Mouse (Mus musculus) liver, adult 2 months (tissue): ENCODE results near the gene Scn4b. TPM values are rescaled to one million over a fixed set of nuclear protein-coding genes. Genes with fewer than 3 reads are reported as not detected.
A peak's percentile ranks its signal among the peaks of the same experiment; 100 is the strongest.

ENCODE experiments used
- DNase-seq: peaks from one replicate; pipeline ENCODE4 v3.0.0-alpha.2; 2011; ENCODE audit warnings: low read depth, low spot score; ENCODE audit errors: extremely low read depth
- H3K27ac ChIP-seq: fragments of 200-500 bp; replicated peaks from 2 replicates; pipeline ENCODE4 v1.5.1; 2012; ENCODE audit warnings: low read depth, mild to moderate bottlenecking, control low read depth, inconsistent platforms, low read length; ENCODE audit not compliant: insufficient read depth
- H3K27me3 ChIP-seq: fragments of 200-500 bp; 2 replicates; pipeline ENCODE4 v1.6.1; 2012; ENCODE audit warnings: mild to moderate bottlenecking, moderate library complexity, low read length, inconsistent platforms; ENCODE audit not compliant: control insufficient read depth, insufficient read depth
- H3K36me3 ChIP-seq: fragments of 200-500 bp; 2 replicates; pipeline ENCODE4 v1.6.1; 2012; ENCODE audit warnings: low read length, inconsistent platforms; ENCODE audit not compliant: control insufficient read depth, insufficient read depth
- H3K4me1 ChIP-seq: fragments of 200-500 bp; 2 replicates; pipeline ENCODE4 v1.6.1; 2011; ENCODE audit warnings: low read length; ENCODE audit not compliant: control insufficient read depth, insufficient read depth
- H3K4me3 ChIP-seq: fragments of 200-500 bp; 2 replicates; pipeline ENCODE4 v1.5.1; 2011; ENCODE audit warnings: low read depth, mild to moderate bottlenecking, control low read depth, low read length, moderate library complexity; ENCODE audit not compliant: insufficient read depth
- H3K79me2 ChIP-seq: fragments of 200-500 bp; 2 replicates; pipeline ENCODE4 v1.6.1; 2012; ENCODE audit warnings: inconsistent platforms, mild to moderate bottlenecking, low read length, moderate library complexity; ENCODE audit not compliant: control insufficient read depth, insufficient read depth
- H3K9ac ChIP-seq: fragments of 200-500 bp; 2 replicates; pipeline ENCODE4 v1.6.1; 2012; ENCODE audit warnings: low read depth, mild to moderate bottlenecking, control low read depth, inconsistent platforms, low read length
- CTCF ChIP-seq: fragments of 200-500 bp; IDR thresholded peaks from 2 replicates; pipeline ENCODE4 v1.5.1; 2011; ENCODE audit warnings: low read depth, low read length, control low read depth
- POLR2A ChIP-seq: fragments of 200-500 bp; IDR thresholded peaks from 2 replicates; pipeline ENCODE4 v1.6.1; 2011; ENCODE audit warnings: low read length, control low read depth; ENCODE audit not compliant: insufficient read depth; ENCODE audit errors: extremely low read depth
- WGBS: fragments of 180-500 bp; shearing (Covaris S2); methylation state at CpG from one replicate; pipeline ENCODE4 v1.1.7; 2018; 5-methylcytosine and 5-hydroxymethylcytosine counted together
- polyA plus RNA-seq: library from polyadenylated mRNA; depleted of rRNA; stranded (reverse); fragments of >200 nt; gene quantifications from 2 replicates; pipeline ENCODE4 v1.2.3, GENCODE M21; 2012
- total RNA-seq: library from RNA; depleted of rRNA; stranded (reverse); fragments of >200 nt; gene quantifications from 2 replicates; pipeline ENCODE4 v1.2.3, GENCODE M21; 2014

Gene Scn4b
- total and polyA plus RNA-seq, 2 experiments: 0.02 to 0.28 TPM

DNA sequence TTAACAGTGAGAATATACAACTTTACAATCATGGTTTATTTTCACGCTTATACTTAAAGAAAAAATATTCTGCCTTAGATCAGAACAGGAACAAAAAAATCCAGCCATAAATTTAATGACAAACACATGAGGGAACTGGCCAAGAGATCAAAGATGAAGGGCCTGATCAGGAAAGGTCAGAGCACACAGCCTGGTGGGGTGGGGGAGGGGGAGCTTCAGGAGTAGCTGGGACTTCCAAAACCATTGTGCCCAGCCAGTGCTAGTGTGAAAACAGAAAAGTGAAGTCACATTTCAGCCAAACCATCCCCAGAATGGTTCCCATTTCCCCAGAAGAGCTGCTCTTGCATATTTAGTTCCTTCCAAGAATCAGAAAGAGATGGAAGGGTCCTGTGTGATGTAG, 35.7 kb upstream of the Scn4b start:
- H3K4me3 ChIP-seq: no peak overlapping the region
- peak; percentile 82 for DNase-seq
- no peaks in the 10 kb centered on the region for H3K36me3 ChIP-seq
- H3K9ac ChIP-seq: no peak overlapping the region
- WGBS: 85% methylated on average over 1 of the region's 1 CpGs
- peaks cover 8% of the 10 kb centered on the region for H3K4me1 ChIP-seq
- no peaks in the 10 kb centered on the region for H3K79me2 ChIP-seq
- no peaks in the 10 kb centered on the region for H3K27me3 ChIP-seq
- H3K27ac ChIP-seq: peak overlapping the region; percentile 13; the same call in 1 of the 2 replicates
- TF ChIP-seq POLR2A: no peak
- TF ChIP-seq CTCF: no peak

DNA sequence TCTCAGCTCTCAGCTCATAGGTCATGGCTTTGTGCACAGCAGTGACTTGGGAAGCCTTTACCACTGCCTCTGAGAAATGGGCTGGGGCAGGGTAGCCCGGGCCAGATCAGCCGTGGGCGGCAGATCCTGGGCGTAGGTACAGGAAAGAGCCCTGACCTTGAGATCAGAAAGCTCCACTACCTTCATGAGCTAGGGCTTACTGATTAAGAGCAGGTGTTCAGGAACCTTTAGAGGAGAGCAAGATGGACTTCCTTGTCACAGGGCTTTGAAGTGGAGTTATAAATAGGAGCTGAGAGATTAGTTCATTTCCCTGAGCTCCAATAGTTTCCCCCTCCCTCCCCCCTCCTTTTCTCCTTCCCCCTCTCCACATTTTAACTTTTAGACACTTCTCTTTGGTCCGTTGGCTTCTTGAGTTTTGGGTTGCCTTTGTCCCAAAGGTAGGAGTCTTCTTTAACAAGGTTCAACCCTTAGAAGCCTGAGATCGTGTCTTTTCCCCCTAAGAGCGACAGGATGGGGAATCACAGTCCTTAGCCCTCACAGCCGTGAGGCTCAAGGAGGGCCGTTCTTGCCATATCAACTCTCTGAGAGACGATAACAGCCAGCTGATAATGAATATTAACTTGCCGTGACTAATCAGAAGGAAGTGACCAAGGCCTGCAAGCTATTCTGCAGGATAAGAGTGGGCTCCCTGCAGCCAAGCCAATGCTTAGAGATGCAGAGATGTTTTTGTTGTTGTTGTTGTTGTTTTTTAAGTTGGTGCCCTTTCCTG, 34.8 kb upstream of the Scn4b start:
- Histone ChIP-seq H3K4me1 (peaks cover 8% of the 10 kb centered on the region), H3K4me3 (no peak overlapping the region), H3K36me3 (no peaks in the 10 kb centered on the region), H3K79me2 (no peaks in the 10 kb centered on the region), H3K27me3 (no peaks in the 10 kb centered on the region), H3K9ac (no peak overlapping the region), H3K27ac (peak overlapping the region; percentile 13; the same call in 1 of the 2 replicates)
- WGBS: 71% methylated on average over 11 of the region's 11 CpGs
- no peak for TF ChIP-seq CTCF
- no peak for TF ChIP-seq POLR2A
- DNase-seq: no peak

DNA sequence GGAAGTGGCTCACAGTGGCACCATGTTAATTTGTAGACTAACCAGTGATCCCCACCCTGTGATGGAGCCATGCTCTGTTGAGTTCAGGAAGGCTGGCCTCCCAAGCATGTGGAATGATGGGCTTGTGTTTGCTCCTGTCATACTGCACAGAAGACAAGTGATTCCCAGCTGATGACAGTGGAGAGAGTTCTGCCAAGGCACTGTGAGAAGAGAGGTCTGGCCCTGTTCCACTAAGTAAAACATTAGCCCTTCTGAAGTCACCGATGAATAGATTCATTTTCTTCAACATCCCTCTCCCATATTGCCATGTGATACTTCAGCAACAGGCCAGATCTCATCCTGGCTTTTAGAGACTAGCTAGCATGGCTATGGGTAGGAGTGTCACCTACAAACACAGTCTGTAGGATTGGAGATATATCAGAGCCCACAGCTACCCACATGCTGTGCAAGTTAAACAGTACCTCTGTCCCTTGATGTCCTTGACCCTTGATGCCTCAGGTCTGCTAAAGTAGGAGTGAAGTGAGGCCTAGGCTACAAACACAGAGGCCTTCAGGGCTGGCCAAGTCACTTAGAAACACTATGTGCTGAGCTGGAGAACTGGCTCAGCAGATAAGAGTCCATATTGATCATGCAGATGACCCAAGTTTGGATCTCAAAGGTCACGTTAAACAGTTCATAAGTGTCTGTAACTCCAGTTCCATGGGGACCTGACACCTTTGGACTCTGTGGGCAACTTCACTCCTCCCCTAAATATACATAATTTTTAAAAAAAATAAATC, 32.4 kb upstream of the Scn4b start:
- Histone ChIP-seq H3K4me3 (no peak overlapping the region), H3K27me3 (no peaks in the 10 kb centered on the region), H3K4me1 (peaks cover 11% of the 10 kb centered on the region), H3K9ac (no peak overlapping the region), H3K79me2 (no peaks in the 10 kb centered on the region), H3K27ac (peak overlapping the region; percentile 91), H3K36me3 (no peaks in the 10 kb centered on the region)
- 28% methylated on average over 2 of the region's 2 CpGs for WGBS
- DNase-seq: peak; percentile 96
- TF ChIP-seq POLR2A (no peak), CTCF (no peak)

DNA sequence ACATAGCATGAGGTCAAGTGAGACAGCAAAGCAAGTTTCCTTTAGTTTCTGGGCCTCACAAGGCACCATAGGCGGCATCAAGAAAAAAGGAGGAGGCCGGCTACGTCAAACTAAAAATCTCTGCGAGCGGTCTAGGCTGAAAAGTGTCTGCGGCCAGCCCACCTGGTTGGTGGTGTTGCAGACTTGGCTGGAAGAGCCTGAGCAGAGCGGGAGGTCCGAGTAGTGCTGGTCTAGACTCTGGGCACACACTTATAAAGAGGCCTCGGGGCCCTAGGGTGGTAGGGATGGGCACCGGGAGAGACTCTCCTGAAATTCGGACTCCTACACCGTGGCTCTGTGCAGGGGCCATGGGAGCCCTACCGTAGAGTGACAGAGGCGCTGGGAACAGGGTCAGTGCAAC, 22.5 kb upstream of the Scn4b start:
- TF ChIP-seq CTCF (no peak), POLR2A (no peak)
- no peak overlapping the region for H3K4me3 ChIP-seq
- H3K79me2 ChIP-seq: no peaks in the 10 kb centered on the region
- H3K4me1 ChIP-seq: no peaks in the 10 kb centered on the region
- H3K27me3 ChIP-seq: no peaks in the 10 kb centered on the region
- H3K9ac ChIP-seq: no peak overlapping the region
- no peak for DNase-seq
- no peak overlapping the region for H3K27ac ChIP-seq
- no peaks in the 10 kb centered on the region for H3K36me3 ChIP-seq
- WGBS: 55% methylated on average over 14 of the region's 14 CpGs

DNA sequence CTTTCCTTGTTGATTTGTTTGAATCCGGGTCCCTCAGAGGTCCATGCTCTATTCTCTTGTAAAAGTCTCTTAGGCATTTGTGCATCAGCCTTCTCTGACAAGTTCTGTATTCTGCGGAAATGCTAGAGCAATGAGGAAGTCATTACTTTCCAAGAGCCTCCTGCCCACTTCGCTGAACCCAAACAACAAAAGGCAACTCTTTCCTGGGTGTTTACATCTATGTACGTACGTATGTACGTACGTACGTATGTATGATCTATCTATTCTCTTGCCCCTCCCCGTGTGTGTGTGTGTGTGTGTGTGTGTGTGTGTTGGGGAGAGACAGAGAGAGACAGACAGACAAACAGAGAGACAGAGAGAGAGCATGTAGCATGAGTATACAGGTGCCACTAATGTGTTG, 21.4 kb upstream of the Scn4b start:
- no peaks in the 10 kb centered on the region for H3K27me3 ChIP-seq
- no peak for DNase-seq

More for the DNA sequence above, 21.4 kb upstream of the Scn4b start:
- H3K79me2 ChIP-seq: no peaks in the 10 kb centered on the region
- 66% methylated on average over 9 of the region's 9 CpGs for WGBS
- no peaks in the 10 kb centered on the region for H3K36me3 ChIP-seq
- H3K9ac ChIP-seq: no peak overlapping the region
- H3K4me3 ChIP-seq: no peak overlapping the region
- H3K27ac ChIP-seq: no peak overlapping the region
- TF ChIP-seq POLR2A (no peak), CTCF (no peak)
- peaks cover under 1% of the 10 kb centered on the region; the same call in 1 of the 2 replicates for H3K4me1 ChIP-seq
